Mouse (Mus musculus) heart, embryonic 12.5 days (tissue): Measurements from ENCODE around the gene Synrg. TPM values are rescaled to one million over a fixed set of nuclear protein-coding genes. Genes with fewer than 3 reads are reported as not detected.

Experiments used
- ATAC-seq: fragments of 200-750 bp; cut with Nextera tagmentation; 2 replicates; pipeline ENCODE4 v1.8.0; 2017; ENCODE audit warnings: moderate TSS enrichment, moderate library complexity; ENCODE audit not compliant: insufficient number of reproducible peaks, low FRiP score
- H3K27ac ChIP-seq: fragments of 300-500 bp; sonication (generic); 2 replicates; pipeline ENCODE4 v1.5.1; 2016; ENCODE audit warnings: mild to moderate bottlenecking, moderate library complexity; ENCODE audit not compliant: poor library complexity, severe bottlenecking
- H3K27me3 ChIP-seq: fragments of 300-500 bp; sonication (generic); replicated peaks from 2 replicates; pipeline ENCODE4 v1.6.1; 2016; ENCODE audit warnings: mild to moderate bottlenecking, moderate library complexity
- H3K36me3 ChIP-seq: fragments of 300-500 bp; sonication (generic); 2 replicates; pipeline ENCODE4 v1.6.1; 2016; ENCODE audit warnings: mild to moderate bottlenecking, moderate library complexity
- H3K4me1 ChIP-seq: fragments of 300-500 bp; sonication (generic); replicated peaks from 2 replicates; pipeline ENCODE4 v1.6.1; 2016; ENCODE audit warnings: mild to moderate bottlenecking
- H3K4me2 ChIP-seq: fragments of 300-500 bp; sonication (generic); 2 replicates; pipeline ENCODE4 v1.6.1; 2016; ENCODE audit warnings: mild to moderate bottlenecking, moderate library complexity
- H3K4me3 ChIP-seq: fragments of 300-500 bp; sonication (generic); 2 replicates; pipeline ENCODE4 v1.5.1; 2016; ENCODE audit warnings: mild to moderate bottlenecking
- H3K9ac ChIP-seq: fragments of 300-500 bp; sonication (generic); 2 replicates; pipeline ENCODE4 v1.6.1; 2016; ENCODE audit warnings: mild to moderate bottlenecking, moderate library complexity
- H3K9me3 ChIP-seq: fragments of 300-500 bp; sonication (generic); replicated peaks from 2 replicates; pipeline ENCODE4 v1.6.1; 2016; ENCODE audit warnings: mild to moderate bottlenecking, moderate library complexity
- WGBS: fragments of 180-500 bp; shearing (Covaris S2); methylation state at CpG from one replicate; pipeline ENCODE4 v1.1.7; 2016; 5-methylcytosine and 5-hydroxymethylcytosine counted together
- polyA plus RNA-seq: library from polyadenylated mRNA; unstranded; fragments of >200 nt; fragmentation: Nextera tagmentation; extraction: Ambion mirVana; gene quantifications from 2 replicates; pipeline ENCODE4 v1.2.1, GENCODE M21; 2016

Gene Synrg
- polyA plus RNA-seq, 1 experiment from 2014 or later, result 11.9 TPM

GRCm38 (mm10) chr11:84013105-84013504 lies 48.9 kb downstream of the Synrg start:
- ATAC-seq, result no peak
- peaks cover 22% of the 10 kb centered on the region for H3K36me3 ChIP-seq
- no peak overlapping the region for H3K4me2 ChIP-seq
- no peak overlapping the region for H3K4me3 ChIP-seq
- H3K27ac ChIP-seq, result no peak overlapping the region
- 24% methylated on average over 7 of the region's 7 CpGs for WGBS
- H3K4me1 ChIP-seq, result no peaks in the 10 kb centered on the region
- no peaks in the 10 kb centered on the region for H3K27me3 ChIP-seq
- no peaks in the 10 kb centered on the region for H3K9me3 ChIP-seq
- H3K9ac ChIP-seq, result no peak overlapping the region

GRCm38 (mm10) chr11:84016147-84016809 lies 52.0 kb downstream of the Synrg start:
- Histone ChIP-seq H3K36me3 (peaks cover 20% of the 10 kb centered on the region), H3K9me3 (no peaks in the 10 kb centered on the region), H3K27me3 (no peaks in the 10 kb centered on the region), H3K27ac (no peak overlapping the region), H3K4me3 (no peak overlapping the region), H3K4me2 (no peak overlapping the region), H3K4me1 (no peaks in the 10 kb centered on the region), H3K9ac (no peak overlapping the region)
- ATAC-seq, result no peak
- WGBS, result 70% methylated on average over 6 of the region's 6 CpGs

GRCm38 (mm10) chr11:84016810-84017508 lies 52.7 kb downstream of the Synrg start:
- Histone ChIP-seq H3K27ac (no peak overlapping the region), H3K36me3 (peaks cover 27% of the 10 kb centered on the region), H3K27me3 (no peaks in the 10 kb centered on the region), H3K9ac (no peak overlapping the region), H3K9me3 (no peaks in the 10 kb centered on the region), H3K4me3 (no peak overlapping the region), H3K4me2 (no peak overlapping the region), H3K4me1 (no peaks in the 10 kb centered on the region)
- WGBS, result 80% methylated on average over 7 of the region's 7 CpGs
- ATAC-seq, result no peak

- peaks cover 54% of the 10 kb centered on the region for H3K36me3 ChIP-seq
- H3K4me2 ChIP-seq, result no peak overlapping the region
- ATAC-seq, result no peak
- H3K4me3 ChIP-seq, result no peak overlapping the region
- no peak overlapping the region for H3K9ac ChIP-seq
- 89% methylated on average over 5 of the region's 5 CpGs for WGBS
- H3K4me1 ChIP-seq, result peaks cover 28% of the 10 kb centered on the region
- no peak overlapping the region for H3K27ac ChIP-seq
- H3K9me3 ChIP-seq, result no peaks in the 10 kb centered on the region
- peaks cover 37% of the 10 kb centered on the region for H3K27me3 ChIP-seq
Measured at GRCm38 (mm10) chr11:84027231-84027630, 63.0 kb downstream of the Synrg start.

- Histone ChIP-seq H3K4me3 (no peak overlapping the region), H3K4me2 (peak overlapping the region; percentile 28; the same call in 1 of the 2 replicates), H3K9ac (no peak overlapping the region), H3K36me3 (peaks cover 44% of the 10 kb centered on the region), H3K9me3 (no peaks in the 10 kb centered on the region), H3K27me3 (peaks cover 37% of the 10 kb centered on the region), H3K27ac (no peak overlapping the region), H3K4me1 (peaks cover 28% of the 10 kb centered on the region)
- 30% methylated on average over 9 of the region's 9 CpGs for WGBS
- peak; percentile 59; the same call in 1 of the 2 replicates for ATAC-seq
Measured at GRCm38 (mm10) chr11:84028271-84029028, 64.2 kb downstream of the Synrg start.

GRCm38 (mm10) chr11:84031971-84032370 lies 67.7 kb downstream of the Synrg start:
- H3K9ac ChIP-seq, result no peak overlapping the region
- peaks cover 26% of the 10 kb centered on the region for H3K4me1 ChIP-seq
- WGBS, result 52% methylated on average over 9 of the region's 9 CpGs
- no peak overlapping the region for H3K4me3 ChIP-seq
- no peak overlapping the region for H3K27ac ChIP-seq
- no peak for ATAC-seq
- H3K27me3 ChIP-seq, result peaks cover 23% of the 10 kb centered on the region
- no peak overlapping the region for H3K4me2 ChIP-seq
- H3K36me3 ChIP-seq, result peaks cover 22% of the 10 kb centered on the region
- no peaks in the 10 kb centered on the region for H3K9me3 ChIP-seq

GRCm38 (mm10) chr11:84032559-84032958 lies 68.3 kb downstream of the Synrg start:
- no peaks in the 10 kb centered on the region for H3K9me3 ChIP-seq
- 79% methylated on average over 5 of the region's 5 CpGs for WGBS
- H3K4me2 ChIP-seq, result no peak overlapping the region
- no peak overlapping the region for H3K4me3 ChIP-seq
- H3K27ac ChIP-seq, result no peak overlapping the region
- H3K9ac ChIP-seq, result no peak overlapping the region
- H3K36me3 ChIP-seq, result peaks cover 16% of the 10 kb centered on the region
- peaks cover 19% of the 10 kb centered on the region for H3K27me3 ChIP-seq
- peaks cover 20% of the 10 kb centered on the region for H3K4me1 ChIP-seq
- no peak for ATAC-seq

GRCm38 (mm10) chr11:84033671-84034070 lies 69.4 kb downstream of the Synrg start:
- H3K4me2 ChIP-seq, result no peak overlapping the region
- peaks cover 9% of the 10 kb centered on the region for H3K4me1 ChIP-seq
- H3K4me3 ChIP-seq, result no peak overlapping the region
- peaks cover 16% of the 10 kb centered on the region for H3K36me3 ChIP-seq
- no peak overlapping the region for H3K9ac ChIP-seq
- WGBS, result 67% methylated on average over 5 of the region's 5 CpGs
- H3K9me3 ChIP-seq, result no peaks in the 10 kb centered on the region
- no peak overlapping the region for H3K27ac ChIP-seq
- no peak for ATAC-seq
- peaks cover 26% of the 10 kb centered on the region for H3K27me3 ChIP-seq

- Histone ChIP-seq H3K9me3 (no peaks in the 10 kb centered on the region), H3K4me2 (no peak overlapping the region), H3K4me1 (peaks cover 12% of the 10 kb centered on the region), H3K36me3 (peaks cover 25% of the 10 kb centered on the region), H3K4me3 (no peak overlapping the region), H3K9ac (no peak overlapping the region), H3K27ac (no peak overlapping the region), H3K27me3 (0 out of 2 replicates have a peak, but pooled peaks cover 8% of the 10 kb centered on the region)
- no peak for ATAC-seq
- WGBS, result 41% methylated on average over 6 of the region's 6 CpGs
Measured at GRCm38 (mm10) chr11:84040621-84041020, 76.4 kb downstream of the Synrg start.

GRCm38 (mm10) chr11:84042808-84043762 lies 78.9 kb downstream of the Synrg start:
- WGBS, result 78% methylated on average over 14 of the region's 14 CpGs
- no peak for ATAC-seq

More at GRCm38 (mm10) chr11:84042808-84043762, 78.9 kb downstream of the Synrg start:
- Histone ChIP-seq H3K36me3 (peaks cover 21% of the 10 kb centered on the region), H3K9ac (no peak overlapping the region), H3K9me3 (no peaks in the 10 kb centered on the region), H3K4me2 (no peak overlapping the region), H3K4me1 (peaks cover 18% of the 10 kb centered on the region), H3K27me3 (0 out of 2 replicates have a peak, but pooled peaks cover 7% of the 10 kb centered on the region), H3K27ac (no peak overlapping the region), H3K4me3 (no peak overlapping the region)
